Mouse (Mus musculus): Measurements from ENCODE around the gene Tmcc3. TPM values are rescaled to one million over a fixed set of nuclear protein-coding genes. Genes with fewer than 3 reads are reported as not detected.

The Tmcc3 gene
- total and polyA plus RNA-seq, 3 experiments, result 11.3 to 30.1 (median 23.1) TPM

DNA sequence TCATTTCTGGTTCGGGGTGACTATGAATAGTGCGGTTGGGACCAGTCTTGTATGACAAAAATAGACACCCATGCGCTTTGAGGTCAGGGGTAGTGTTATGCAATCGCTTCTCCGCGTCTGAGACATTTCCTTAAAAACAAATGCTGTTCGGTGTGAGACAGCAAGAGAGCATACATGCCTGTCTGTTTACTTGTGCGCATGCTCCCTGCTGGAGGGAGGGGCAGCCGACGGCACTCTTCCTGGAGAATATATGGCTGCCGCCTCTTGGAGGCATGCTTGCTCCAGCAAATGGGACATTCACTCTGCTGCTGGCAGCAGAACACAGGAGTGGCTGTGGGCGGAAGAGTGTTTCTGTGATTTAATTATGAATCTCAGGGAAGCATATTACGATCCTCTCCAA, 66.6 kb downstream of the Tmcc3 start:
- no peak for DNase-seq (ENCODE audit: extremely low read depth)
- no peak overlapping the region for H3K27ac ChIP-seq (ENCODE audit: insufficient read depth, low read depth)

DNA sequence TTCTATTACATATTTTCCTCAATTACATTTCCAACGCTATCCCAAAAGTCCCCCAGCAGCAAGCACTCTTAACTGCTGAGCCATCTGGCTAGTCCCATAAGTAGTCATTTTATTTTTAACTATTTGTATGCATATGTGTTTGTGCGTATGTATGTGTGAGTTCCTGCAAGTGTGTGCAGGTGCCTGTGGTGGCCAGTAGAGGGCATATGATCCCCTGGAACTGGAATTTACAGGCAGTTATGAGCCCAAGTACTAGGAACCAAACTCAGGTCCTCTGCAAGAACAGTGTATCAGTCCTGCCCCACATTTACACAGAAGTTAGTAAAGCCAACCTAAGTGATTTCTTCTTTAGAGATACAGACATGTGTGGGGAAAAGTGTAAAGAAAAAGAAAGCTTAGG, 68.3 kb downstream of the Tmcc3 start:
- Histone ChIP-seq H3K4me3 (replicated peaks in 1 of 3; ENCODE audit: low read depth in 2 of 3, low read length in 2 of 3, poor library complexity in 1 of 3) (no peak overlapping the region), H3K9ac (ENCODE audit: insufficient read depth, low read depth) (no peak overlapping the region), H3K9me3 (replicated peaks; ENCODE audit: low read length) (peaks cover 21% of the 10 kb centered on the region), H3K4me2 (ENCODE audit: insufficient read depth, low read depth, poor library complexity, severe bottlenecking) (no peak overlapping the region), H3K27me3 (replicated peaks) (no peaks in the 10 kb centered on the region), H3K79me2 (replicated peaks; ENCODE audit: control insufficient read depth, extremely low read depth, insufficient read depth, poor library complexity, severe bottlenecking) (peaks cover 88% of the 10 kb centered on the region), H3K4me1 (ENCODE audit: control insufficient read depth in 1 of 2, insufficient read depth in 2 of 2) (peaks cover 23 to 44% of the 10 kb centered on the region in 2 experiments), H3K27ac (ENCODE audit: insufficient read depth, low read depth) (no peak overlapping the region), H3K36me3 (replicated peaks in 1 of 2; ENCODE audit: control insufficient read depth in 1 of 2, insufficient read depth in 1 of 2, low read length in 1 of 2) (peaks cover 59 to 82% of the 10 kb centered on the region in 2 experiments)
- in situ Hi-C loops (cut with MboI; ENCODE audit: low pct_ligation_motif_present, low pct_unique_long_range_greater_than_20kb, low sequenced_read_pairs) (no loop called here), dilution Hi-C loops (cut with MboI; ENCODE audit: extremely low pct_ligation_motif_present, extremely low pct_unique_long_range_greater_than_20kb, low sequenced_read_pairs) (no loop called here)
- TF ChIP-seq SMC3 (IDR thresholded peaks at IDR 0.05; ENCODE audit: low read depth, low read length) (0 out of 2 replicates have a peak, but pooled peaks have one; percentile 18), CTCF (conservative IDR thresholded peaks at IDR 0.05 in 1 of 2, IDR thresholded peaks at IDR 0.05 in 1 of 2; ENCODE audit: low read depth in 2 of 2, low read length in 2 of 2) (peak in 1 of 2 experiments; percentile 49; a peak in 2 of 4 replicates), RAD21 (IDR thresholded peaks at IDR 0.05; ENCODE audit: low read depth, low read length) (peak; percentile 21), CHD2 (IDR thresholded peaks at IDR 0.05; ENCODE audit: low read length) (no peak)
- DNase-seq (ENCODE audit: extremely low read depth), result no peak

More for the DNA sequence above, 66.6 kb downstream of the Tmcc3 start:
- no peaks in the 10 kb centered on the region for H3K27me3 ChIP-seq (replicated peaks)
- H3K9ac ChIP-seq (ENCODE audit: insufficient read depth, low read depth), result no peak overlapping the region
- no peak overlapping the region for H3K4me3 ChIP-seq (replicated peaks in 1 of 3; ENCODE audit: low read depth in 2 of 3, low read length in 2 of 3, poor library complexity in 1 of 3)
- no peak overlapping the region for H3K4me2 ChIP-seq (ENCODE audit: insufficient read depth, low read depth, poor library complexity, severe bottlenecking)
- peaks cover 13 to 29% of the 10 kb centered on the region in 2 experiments for H3K4me1 ChIP-seq (ENCODE audit: control insufficient read depth in 1 of 2, insufficient read depth in 2 of 2)
- H3K79me2 ChIP-seq (replicated peaks; ENCODE audit: control insufficient read depth, extremely low read depth, insufficient read depth, poor library complexity, severe bottlenecking), result peaks cover 89% of the 10 kb centered on the region
- no peak for TF ChIP-seq ZNF384 (IDR thresholded peaks at IDR 0.05; ENCODE audit: low read depth, low read length)
- no peak for TF ChIP-seq MYC (IDR thresholded peaks at IDR 0.05; ENCODE audit: low read depth, low read length)
- TF ChIP-seq RCOR1 (conservative IDR thresholded peaks at IDR 0.05; ENCODE audit: low read depth, low read length), result no peak
- TF ChIP-seq MEF2A (IDR thresholded peaks at IDR 0.05; ENCODE audit: borderline replicate concordance, low read depth, low read length), result no peak
- no peak for TF ChIP-seq EP300 (IDR thresholded peaks at IDR 0.05; ENCODE audit: low read length)
- TF ChIP-seq SMC3 (IDR thresholded peaks at IDR 0.05; ENCODE audit: low read depth, low read length), result no peak
- no peak for TF ChIP-seq UBTF (IDR thresholded peaks at IDR 0.05; ENCODE audit: low read depth, low read length)
- TF ChIP-seq GABPA (IDR thresholded peaks at IDR 0.05; ENCODE audit: insufficient replicate concordance, low read depth, low read length), result no peak
- no peak for TF ChIP-seq MAFK (IDR thresholded peaks at IDR 0.05; ENCODE audit: insufficient replicate concordance, low read length)
- no peak for TF ChIP-seq RAD21 (IDR thresholded peaks at IDR 0.05; ENCODE audit: low read depth, low read length)
- TF ChIP-seq CHD1 (IDR thresholded peaks at IDR 0.05; ENCODE audit: low read depth, low read length), result no peak
- TF ChIP-seq KAT2A (IDR thresholded peaks at IDR 0.05; ENCODE audit: insufficient replicate concordance, low read length), result no peak
- TF ChIP-seq MXI1 (IDR thresholded peaks at IDR 0.05; ENCODE audit: low read depth, low read length), result no peak
- TF ChIP-seq BHLHE40 (IDR thresholded peaks at IDR 0.05; ENCODE audit: low read depth, low read length), result no peak
- no peak for TF ChIP-seq POLR2A (IDR thresholded peaks at IDR 0.05; ENCODE audit: low read depth, low read length)
- no peak for TF ChIP-seq ZKSCAN1 (IDR thresholded peaks at IDR 0.05; ENCODE audit: borderline replicate concordance, low read depth, low read length)
- TF ChIP-seq CHD2 (IDR thresholded peaks at IDR 0.05; ENCODE audit: low read length), result no peak
- TF ChIP-seq PAX5 (IDR thresholded peaks at IDR 0.05; ENCODE audit: low read length), result no peak
- H3K9me3 ChIP-seq (replicated peaks; ENCODE audit: low read length), result peaks cover 21% of the 10 kb centered on the region
- in situ Hi-C loops (cut with MboI; ENCODE audit: low pct_ligation_motif_present, low pct_unique_long_range_greater_than_20kb, low sequenced_read_pairs) (no loop called here), dilution Hi-C loops (cut with MboI; ENCODE audit: extremely low pct_ligation_motif_present, extremely low pct_unique_long_range_greater_than_20kb, low sequenced_read_pairs) (no loop called here)
- H3K36me3 ChIP-seq (replicated peaks in 1 of 2; ENCODE audit: control insufficient read depth in 1 of 2, insufficient read depth in 1 of 2, low read length in 1 of 2), result peaks cover 63 to 85% of the 10 kb centered on the region in 2 experiments
